Mouse (Mus musculus) telencephalon, adult 2 months (tissue): ENCODE measurements around the gene Snx4.

Source experiments
- DNase-seq: peaks from one replicate; pipeline ENCODE4 v3.0.0-alpha.2; 2011; ENCODE audit warnings: low read depth, low spot score

Snx4 gene

DNA sequence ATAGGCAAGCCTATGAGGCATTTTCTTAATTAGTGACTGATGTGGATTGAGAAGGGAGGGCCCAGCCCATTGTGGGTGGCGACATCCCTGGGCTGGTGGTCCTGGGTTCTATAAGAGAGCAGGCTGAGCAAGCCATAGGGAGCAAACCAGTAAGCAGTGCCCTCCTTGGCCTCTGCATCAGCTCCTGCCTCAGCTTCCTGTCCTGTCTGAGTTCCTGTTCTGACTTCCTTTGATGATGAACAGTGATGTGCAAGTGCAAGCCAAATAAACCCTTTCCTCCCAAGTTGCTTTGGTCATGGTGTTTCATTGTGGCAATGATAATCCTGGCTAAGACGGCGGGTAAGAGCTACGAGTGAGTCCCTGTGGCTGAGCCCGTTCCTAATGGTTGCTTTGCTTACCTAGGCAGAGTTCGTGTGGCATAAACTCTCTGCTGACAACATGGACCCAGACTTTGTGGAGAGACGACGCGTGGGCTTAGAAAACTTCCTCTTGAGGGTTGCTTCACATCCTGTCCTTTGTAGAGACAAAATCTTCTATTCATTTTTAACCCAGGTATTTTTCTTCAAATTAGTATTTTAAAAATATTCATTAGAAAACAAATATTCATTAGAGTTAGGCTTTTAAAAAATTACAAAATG lies 16.5 kb downstream of the Snx4 start:
- DNase-seq, result no peak

DNA sequence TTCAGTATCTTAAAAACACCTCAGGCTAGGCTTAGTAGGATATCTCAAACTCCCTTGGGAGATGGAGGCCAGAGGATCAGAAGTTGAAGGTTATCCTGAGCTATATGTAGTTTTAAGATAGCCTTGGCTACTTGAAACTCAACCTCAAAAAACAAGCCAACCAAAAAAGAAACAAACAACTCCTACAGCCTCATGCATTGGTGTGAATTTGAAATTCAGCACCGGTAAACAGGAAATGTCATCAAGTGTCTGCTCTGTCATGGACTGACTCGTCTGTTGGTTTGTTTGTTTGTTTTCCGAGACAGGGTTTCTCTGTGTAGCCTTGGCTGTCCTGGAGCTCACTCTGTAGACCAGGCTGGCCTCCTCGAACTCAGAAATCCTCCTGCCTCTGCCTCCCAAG lies 20.6 kb downstream of the Snx4 start:
- no peak for DNase-seq

- DNase-seq, result no peak
Measured at GRCm38 (mm10) chr16:33283079-33283478, 31.8 kb downstream of the Snx4 start.

GRCm38 (mm10) chr16:33288536-33288935 lies 37.3 kb downstream of the Snx4 start:
- DNase-seq, result no peak

GRCm38 (mm10) chr16:33289981-33290380 lies 38.7 kb downstream of the Snx4 start:
- DNase-seq, result no peak

DNA sequence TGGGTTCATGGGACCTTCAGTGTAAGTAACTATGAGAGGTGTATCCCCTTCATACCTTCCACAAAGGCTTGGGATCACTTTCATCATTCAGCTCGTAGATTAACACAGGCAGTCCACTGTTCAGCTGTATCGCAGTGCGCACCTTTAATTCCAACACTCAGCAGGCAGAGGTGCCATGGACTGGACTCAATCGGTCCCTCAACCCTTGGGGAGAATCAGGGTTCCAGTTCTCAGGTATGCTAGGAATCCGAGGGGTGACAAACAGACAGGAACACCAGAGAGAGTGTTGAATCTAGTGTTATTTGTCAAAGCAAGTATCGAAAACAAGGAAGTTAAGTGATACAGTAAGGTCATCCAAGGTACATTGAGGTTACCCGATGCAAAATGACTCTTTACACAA lies 41.0 kb downstream of the Snx4 start:
- no peak for DNase-seq

DNA sequence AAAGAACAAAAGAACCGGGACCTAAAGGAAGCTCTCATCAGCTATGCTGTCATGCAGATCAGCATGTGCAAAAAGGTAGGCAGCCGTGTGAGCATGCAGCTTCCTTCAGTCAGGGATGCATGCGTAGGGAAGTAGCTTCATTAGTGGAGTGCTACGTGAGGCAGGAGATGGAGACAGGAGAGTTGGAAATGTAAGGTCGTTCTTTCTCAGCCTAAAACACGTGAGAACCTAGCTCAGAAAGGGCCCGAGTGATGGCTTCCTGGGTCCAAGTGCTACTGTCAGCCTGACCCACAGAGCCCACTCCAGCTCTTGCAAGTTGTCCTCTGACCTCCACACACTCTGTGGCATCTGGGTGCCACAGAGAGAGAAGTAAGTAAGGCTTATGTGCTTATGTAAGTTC lies 43.4 kb downstream of the Snx4 start:
- DNase-seq, result no peak

DNA sequence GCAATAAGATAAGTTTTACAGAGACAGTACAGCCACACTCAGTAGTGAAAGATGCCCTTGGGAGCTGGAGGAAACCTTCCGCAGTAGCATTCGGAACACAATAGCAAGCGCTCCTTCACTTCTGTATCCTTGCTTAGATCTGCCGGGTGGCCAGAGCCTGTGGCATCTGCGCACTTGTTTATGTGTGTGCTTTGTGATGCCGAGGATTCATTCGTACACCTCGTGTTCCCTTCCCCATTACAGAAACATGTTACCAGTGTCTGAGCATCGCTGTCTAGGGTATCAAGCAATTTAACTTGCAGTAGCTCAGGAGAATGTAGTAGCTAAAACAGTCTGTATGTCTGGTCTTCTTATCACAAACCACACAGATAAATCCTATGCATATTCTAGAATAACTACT lies 44.1 kb downstream of the Snx4 start:
- no peak for DNase-seq

DNA sequence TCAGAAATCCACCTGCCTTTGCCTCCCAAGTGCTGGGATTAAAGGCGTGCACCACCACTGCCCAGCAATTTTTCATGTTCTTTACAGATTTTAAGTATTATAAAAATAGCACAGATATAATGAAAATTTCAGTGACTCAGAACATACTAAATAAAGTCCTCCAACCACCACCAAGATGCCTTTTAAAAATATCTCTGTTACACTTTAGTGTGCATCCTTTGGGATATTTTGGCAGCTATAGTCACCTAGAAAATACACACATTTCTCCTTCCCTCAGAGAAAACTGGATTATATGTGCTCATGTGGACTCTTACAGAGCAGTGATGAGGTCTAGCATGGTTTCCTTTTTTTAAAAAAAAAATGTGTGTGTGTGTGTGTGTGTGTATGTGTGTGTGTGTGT lies 46.3 kb downstream of the Snx4 start:
- DNase-seq, result peak; percentile 56

DNA sequence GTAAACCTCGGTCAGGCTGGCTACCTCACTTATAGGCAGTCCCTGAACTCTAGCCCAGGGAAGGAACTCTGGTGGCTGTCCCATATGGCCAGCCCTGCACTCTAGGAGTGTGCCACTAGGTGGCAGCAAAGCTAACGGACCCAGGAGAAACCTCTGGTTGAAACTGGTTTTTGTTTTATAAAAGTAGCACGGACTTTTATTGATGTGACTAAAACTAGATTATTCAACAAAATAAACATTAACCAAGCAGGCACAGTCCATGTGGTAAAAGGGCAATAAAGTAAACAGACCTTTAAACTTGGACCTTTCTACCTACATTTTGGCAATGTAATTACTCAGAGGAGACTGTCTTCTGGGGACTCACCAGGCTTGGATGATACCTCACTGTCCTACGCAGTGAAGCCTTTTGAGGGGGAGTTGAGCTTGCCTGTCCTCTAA lies 55.4 kb downstream of the Snx4 start:
- peak; percentile 21 for DNase-seq

- DNase-seq, result no peak
Measured at GRCm38 (mm10) chr16:33307761-33308160, 56.5 kb downstream of the Snx4 start.

DNA sequence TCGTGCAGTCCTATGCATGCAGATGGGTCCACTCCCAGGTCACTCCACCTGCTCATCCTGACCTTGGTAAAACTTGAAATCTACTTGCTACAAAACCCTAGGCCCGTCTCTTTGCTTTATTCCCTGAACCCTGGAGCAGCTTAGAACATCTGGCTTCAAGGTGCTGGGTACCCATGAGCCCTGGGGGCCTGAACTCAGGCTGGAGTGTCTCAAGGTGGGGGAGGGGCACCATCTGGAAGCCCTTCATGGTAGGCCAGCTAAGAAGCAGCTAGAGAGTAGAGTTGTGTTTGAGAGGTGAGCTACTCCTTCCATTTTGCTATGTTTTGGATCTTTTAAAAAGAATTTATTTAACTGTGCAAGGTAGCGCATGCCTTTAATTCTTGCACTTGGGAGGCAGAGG lies 57.8 kb downstream of the Snx4 start:
- no peak for DNase-seq

- no peak for DNase-seq
Measured at GRCm38 (mm10) chr16:33315611-33316010, 64.4 kb downstream of the Snx4 start.

DNA sequence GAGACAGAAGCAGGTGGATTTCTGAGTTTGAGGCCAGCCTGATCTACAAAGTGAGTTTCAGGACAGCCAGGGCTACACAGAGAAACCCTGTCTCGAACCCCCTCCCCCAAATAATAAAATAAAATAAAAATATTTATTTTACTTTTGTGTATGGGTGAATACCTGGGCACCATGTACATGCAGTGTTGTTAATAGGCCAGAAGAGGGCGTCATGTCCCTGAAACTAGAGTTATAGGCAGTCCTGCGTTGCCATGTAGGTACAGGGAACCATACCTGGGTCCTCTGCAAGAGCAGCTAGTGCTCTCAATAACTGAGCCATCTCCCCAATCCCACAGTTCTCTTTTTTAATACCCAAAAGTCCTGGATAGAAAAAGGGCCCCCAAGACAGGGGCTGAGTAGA lies 66.4 kb downstream of the Snx4 start:
- DNase-seq, result no peak

DNA sequence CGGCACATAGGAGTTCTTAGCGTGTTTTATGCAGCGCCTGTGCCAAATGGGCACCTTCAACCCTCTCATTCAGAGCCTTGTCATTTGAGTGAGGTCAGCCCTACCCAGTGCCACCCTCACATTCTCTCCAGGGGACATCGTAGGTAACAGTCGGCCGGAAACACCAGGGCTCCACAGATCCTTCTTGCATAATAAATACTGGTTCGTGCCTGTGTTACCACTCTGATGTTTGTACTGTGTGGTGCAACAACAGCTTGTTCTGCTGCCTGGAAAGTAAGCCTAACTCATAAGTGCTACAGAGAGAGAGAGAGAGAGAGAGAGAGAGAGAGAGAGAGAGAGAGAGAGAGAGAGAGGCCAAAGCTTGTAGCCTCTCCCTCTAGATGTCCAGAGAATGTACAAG lies 66.8 kb downstream of the Snx4 start:
- DNase-seq, result no peak

DNA sequence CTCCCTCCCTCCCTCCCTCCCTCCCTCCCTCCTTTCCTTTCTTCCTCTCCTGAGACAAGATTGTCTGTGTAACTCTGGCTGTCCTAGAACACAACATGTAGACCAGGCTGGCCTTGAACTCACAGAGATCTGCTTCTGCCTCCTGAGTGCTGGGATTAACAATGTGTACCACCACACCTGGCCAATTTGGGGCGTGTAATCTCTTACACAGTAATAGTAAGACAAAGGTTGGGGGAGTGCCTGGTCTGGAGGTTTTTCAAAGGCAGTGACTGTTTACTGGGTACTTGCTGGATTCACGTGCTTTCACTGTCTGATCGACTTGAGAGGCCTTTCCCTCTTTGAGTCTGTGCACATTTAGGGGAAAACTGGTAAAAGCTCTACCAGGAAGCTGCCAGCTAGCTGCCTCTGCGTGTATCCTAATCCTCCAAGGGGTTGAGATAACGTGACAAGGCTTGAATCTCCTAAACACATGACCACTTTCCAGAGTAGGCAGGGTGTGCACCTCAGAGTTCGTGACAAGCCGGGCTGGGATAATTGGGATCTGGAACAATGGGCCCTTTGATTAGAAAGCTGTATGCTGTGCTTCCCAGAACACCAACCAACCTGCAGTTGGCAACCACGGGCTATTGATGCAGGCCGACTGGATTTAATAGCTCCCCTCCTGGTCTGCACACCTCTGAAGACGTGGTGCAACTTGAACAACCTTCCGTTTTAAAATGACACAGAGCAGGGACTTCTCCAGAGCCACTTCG lies 74.6 kb downstream of the Snx4 start:
- DNase-seq, result no peak

DNA sequence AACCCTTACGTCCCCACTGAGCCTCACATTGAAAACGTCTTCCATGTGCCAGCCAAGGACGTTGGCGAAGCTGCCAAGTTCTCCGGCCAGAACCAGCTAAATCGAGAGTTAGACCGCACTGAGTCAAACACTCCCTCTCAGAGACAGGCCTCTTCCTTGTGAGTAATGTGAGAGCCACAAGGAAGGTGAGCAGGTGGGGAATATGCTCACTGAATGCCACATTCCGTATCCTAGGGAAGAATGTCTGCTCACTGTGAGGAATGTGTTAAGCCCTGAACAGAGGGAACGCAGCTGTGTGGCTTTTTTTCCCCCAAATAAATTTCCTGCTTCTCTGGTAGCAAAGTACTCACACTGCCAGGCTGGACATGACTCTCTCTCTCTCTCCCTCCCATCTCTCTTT lies 75.3 kb downstream of the Snx4 start:
- DNase-seq, result no peak

- DNase-seq, result no peak
Measured at GRCm38 (mm10) chr16:33327101-33327500, 75.9 kb downstream of the Snx4 start.

DNA sequence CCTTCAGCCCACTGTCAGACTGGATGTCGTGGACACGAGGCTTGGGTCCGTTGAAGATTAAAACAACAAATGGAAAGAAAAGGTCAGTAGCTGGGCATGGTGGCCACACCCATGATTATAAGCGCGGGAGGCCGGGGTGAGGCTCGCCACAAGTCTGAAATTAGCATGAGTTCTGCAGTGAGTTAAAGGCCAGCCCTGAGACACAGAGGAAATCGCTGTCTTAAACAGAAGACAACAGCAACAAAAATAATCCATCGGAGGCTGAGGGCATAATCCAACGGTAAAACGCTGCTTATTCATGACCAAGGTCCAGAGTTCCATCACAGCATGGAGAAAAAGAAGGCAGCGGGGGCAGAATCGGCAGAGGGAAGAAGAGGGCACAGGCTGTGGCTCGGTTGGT lies 81.8 kb downstream of the Snx4 start:
- DNase-seq, result no peak

GRCm38 (mm10) chr16:33337177-33337576 lies 85.9 kb downstream of the Snx4 start:
- no peak for DNase-seq

- DNase-seq, result no peak
Measured at GRCm38 (mm10) chr16:33337681-33338080, 86.4 kb downstream of the Snx4 start.

DNA sequence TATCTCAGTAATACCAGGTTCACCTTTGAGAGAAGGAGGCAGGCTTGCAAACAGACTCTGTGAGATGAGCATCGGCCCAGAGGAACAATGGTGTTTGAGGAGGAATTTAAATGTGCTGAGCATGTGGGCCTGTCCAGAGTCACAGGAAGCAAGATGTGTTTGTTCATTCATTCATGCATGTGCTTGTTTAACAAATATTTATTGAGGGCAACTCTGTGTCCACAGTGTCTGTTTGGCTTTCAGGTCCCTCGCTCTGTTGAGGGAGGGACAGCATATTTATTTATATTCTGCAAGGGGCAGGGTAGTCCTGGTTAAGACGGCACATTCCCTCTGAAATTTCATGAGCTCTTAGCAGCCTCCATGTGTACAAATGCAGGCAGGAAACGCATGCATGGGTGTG lies 87.2 kb downstream of the Snx4 start:
- DNase-seq, result no peak

DNA sequence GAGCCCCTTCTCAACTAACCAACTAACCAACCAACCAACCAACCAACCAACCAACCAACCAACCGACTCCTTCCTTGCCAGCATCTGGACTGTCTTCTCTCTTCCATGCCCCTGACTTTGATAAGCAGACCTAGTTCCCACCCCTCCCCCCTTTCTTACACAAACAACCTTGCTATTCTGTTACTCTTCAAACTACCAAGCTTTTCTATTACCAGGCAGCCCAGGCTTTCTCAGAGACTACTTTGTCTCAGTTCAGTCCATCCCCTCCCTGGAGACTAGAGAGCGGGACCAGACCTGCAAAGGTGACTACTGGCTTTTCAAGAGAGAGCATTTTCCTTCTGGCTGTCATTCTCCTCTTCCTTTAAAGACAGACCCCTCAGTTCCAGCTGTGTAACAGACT lies 88.2 kb downstream of the Snx4 start:
- no peak for DNase-seq

GRCm38 (mm10) chr16:33342356-33342755 lies 91.1 kb downstream of the Snx4 start:
- DNase-seq, result no peak
